Mouse (Mus musculus) spleen, adult 2 months (tissue): ENCODE measurements at regions not wholly inside any gene's neighbourhood (a gene's known extent, or its start where the extent isn't known, plus 50 kb on each side); places are given as distances from the start of the nearest gene placed in this dataset.

Experiments used
- CTCF ChIP-seq: fragments of 200-500 bp; IDR thresholded peaks from 2 replicates; pipeline ENCODE4 v1.5.1; 2011; ENCODE audit warnings: mild to moderate bottlenecking, inconsistent platforms; ENCODE audit not compliant: insufficient read depth, insufficient read length, insufficient replicate concordance; ENCODE audit errors: extremely low read depth
- POLR2A ChIP-seq: fragments of 200-500 bp; IDR thresholded peaks from 2 replicates; pipeline ENCODE4 v1.6.1; 2011; ENCODE audit warnings: low read depth, low read length, inconsistent platforms

- no peak for TF ChIP-seq CTCF
- no peak for TF ChIP-seq POLR2A
These were observed 400.4 kb upstream of the Htr2a start for GRCm38 (mm10) chr14:74240212-74240611.
